Mouse (Mus musculus) E14TG2a.4 (cell line): ENCODE data around the gene Pik3cd.
"Not testable (repeated sequence)": the region's sequence is repeated elsewhere in the genome, so short reads cannot be mapped to it uniquely, and the experiment has no call there.

ENCODE experiments used
- H3K27me3 ChIP-seq: 2 replicates; pipeline ENCODE4 v1.6.1; 2014; ENCODE audit warnings: low read length, control low read depth; ENCODE audit not compliant: insufficient read depth
- H3K36me3 ChIP-seq: 2 replicates; pipeline ENCODE4 v1.6.1; 2014; ENCODE audit warnings: low read length, control low read depth; ENCODE audit not compliant: insufficient read depth
- H3K4me1 ChIP-seq: replicated peaks from 2 replicates; pipeline ENCODE4 v1.6.1; 2014; ENCODE audit warnings: low read depth, low read length, control low read depth
- H3K4me3 ChIP-seq: replicated peaks from 2 replicates; pipeline ENCODE4 v1.5.1; 2014; ENCODE audit warnings: mild to moderate bottlenecking, low read length
- H3K9me3 ChIP-seq: 2 replicates; pipeline ENCODE4 v1.6.1; 2014; ENCODE audit warnings: low read length, control low read depth
- CTCF ChIP-seq: conservative IDR thresholded peaks from 2 replicates; pipeline ENCODE4 v1.5.1; 2014; ENCODE audit warnings: low read length
- NANOG ChIP-seq: IDR thresholded peaks from 2 replicates; pipeline ENCODE4 v1.6.1; 2014; ENCODE audit warnings: borderline replicate concordance, low read length, mixed read lengths
- POU5F1 ChIP-seq: IDR thresholded peaks from 2 replicates; pipeline ENCODE4 v1.6.1; 2014; ENCODE audit warnings: low read length, borderline replicate concordance

Gene Pik3cd

GRCm38 (mm10) chr4:149621286-149621685, 81.1 kb downstream of the Pik3cd start:
- Histone ChIP-seq H3K36me3 (peaks cover 21% of the 10 kb centered on the region), H3K9me3 (no peaks in the 10 kb centered on the region), H3K4me3 (0 out of 2 replicates have a peak overlapping the region, but pooled peaks have one; percentile 29), H3K27me3 (no peaks in the 10 kb centered on the region), H3K4me1 (peaks cover 34% of the 10 kb centered on the region)
- TF ChIP-seq CTCF: no peak
- TF ChIP-seq POU5F1: no peak
- TF ChIP-seq NANOG: no peak

GRCm38 (mm10) chr4:149619988-149620387, 82.4 kb downstream of the Pik3cd start:
- H3K9me3 ChIP-seq: no peaks in the 10 kb centered on the region
- no peak overlapping the region for H3K4me3 ChIP-seq
- no peaks in the 10 kb centered on the region for H3K27me3 ChIP-seq
- H3K4me1 ChIP-seq: peaks cover 34% of the 10 kb centered on the region
- H3K36me3 ChIP-seq: peaks cover 27% of the 10 kb centered on the region
- TF ChIP-seq CTCF (no peak), POU5F1 (no peak), NANOG (no peak)

GRCm38 (mm10) chr4:149616999-149617398, 85.4 kb downstream of the Pik3cd start:
- not testable (repeated sequence) for H3K27me3 ChIP-seq, H3K4me3 ChIP-seq, H3K9me3 ChIP-seq
- H3K36me3 ChIP-seq: peaks cover 36% of the 10 kb centered on the region
- H3K4me1 ChIP-seq: peaks cover 32% of the 10 kb centered on the region

DNA sequence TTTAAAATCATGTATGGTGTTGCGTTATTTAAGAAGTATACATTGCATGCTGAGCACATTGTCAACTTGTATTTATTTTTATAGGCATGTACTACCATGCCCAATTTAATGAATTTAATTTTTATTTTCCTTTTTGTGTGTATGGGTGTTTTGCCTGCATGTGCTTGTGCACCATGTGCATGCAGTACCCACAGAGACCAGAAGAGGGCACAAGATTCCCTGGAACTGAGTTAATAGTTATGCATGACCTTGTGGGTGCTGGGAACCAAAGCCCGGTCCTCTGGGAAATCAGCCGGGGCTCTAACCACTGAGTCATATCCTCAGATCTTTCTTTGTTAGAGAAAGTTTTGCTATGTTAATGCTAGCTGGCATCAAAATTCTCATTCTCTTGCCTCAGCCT, 87.5 kb downstream of the Pik3cd start:
- TF ChIP-seq POU5F1 (no peak), CTCF (peak; percentile 69), NANOG (no peak)
- Histone ChIP-seq H3K4me3 (no peak overlapping the region), H3K9me3 (no peaks in the 10 kb centered on the region), H3K36me3 (peaks cover 36% of the 10 kb centered on the region), H3K4me1 (peaks cover 17% of the 10 kb centered on the region), H3K27me3 (no peaks in the 10 kb centered on the region)

GRCm38 (mm10) chr4:149613497-149613896, 88.9 kb downstream of the Pik3cd start:
- H3K27me3 ChIP-seq, H3K4me3 ChIP-seq, H3K9me3 ChIP-seq: not testable (repeated sequence)
- H3K4me1 ChIP-seq: peaks cover 21% of the 10 kb centered on the region
- peaks cover 29% of the 10 kb centered on the region for H3K36me3 ChIP-seq

GRCm38 (mm10) chr4:149611376-149612044, 90.9 kb downstream of the Pik3cd start:
- TF ChIP-seq CTCF (peak; percentile 82), NANOG (no peak)
- Histone ChIP-seq H3K27me3 (no peaks in the 10 kb centered on the region), H3K4me3 (no peak overlapping the region), H3K36me3 (peaks cover 16% of the 10 kb centered on the region), H3K4me1 (peaks cover 38% of the 10 kb centered on the region), H3K9me3 (no peaks in the 10 kb centered on the region)

DNA sequence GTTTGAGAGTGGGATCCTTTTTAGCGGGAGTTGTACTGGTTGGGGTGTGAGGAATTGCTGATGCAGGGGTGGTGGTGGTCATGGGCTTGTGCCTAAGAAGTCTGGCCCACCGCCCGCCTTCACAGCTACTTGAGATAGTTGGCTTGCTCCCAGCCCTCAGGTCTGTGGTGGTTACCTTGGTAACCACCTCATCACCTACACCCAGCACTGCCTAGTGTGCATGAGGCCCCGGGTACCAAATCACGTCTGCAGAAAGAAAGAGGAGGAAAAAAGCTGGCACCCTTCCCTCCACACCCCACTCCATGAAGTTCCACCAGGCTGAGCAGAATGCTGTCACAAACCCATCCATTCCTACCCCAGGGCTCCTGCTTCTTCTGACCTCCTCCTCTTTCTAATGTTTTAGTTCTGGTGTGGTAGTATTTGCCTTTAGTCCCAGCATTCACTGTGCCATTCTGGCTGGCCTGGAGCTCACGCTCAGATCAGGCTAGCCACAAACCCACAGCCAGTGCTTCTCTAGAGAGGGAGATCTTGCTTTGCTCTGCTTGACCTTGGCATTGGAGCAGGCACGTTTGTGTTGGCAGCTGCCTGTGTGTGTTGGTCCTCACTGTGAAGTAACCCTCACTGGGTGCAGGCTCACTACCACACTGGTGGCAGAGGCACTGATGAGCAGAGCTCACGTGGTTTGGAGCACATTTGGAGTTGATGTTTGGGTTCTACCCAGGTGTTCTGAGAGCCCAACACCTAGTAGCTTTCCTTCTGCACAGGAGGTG, 92.9 kb downstream of the Pik3cd start:
- TF ChIP-seq CTCF: no peak
- TF ChIP-seq POU5F1: no peak
- no peak for TF ChIP-seq NANOG
- Histone ChIP-seq H3K4me3 (no peak overlapping the region), H3K27me3 (no peaks in the 10 kb centered on the region), H3K9me3 (no peaks in the 10 kb centered on the region), H3K4me1 (peaks cover 53% of the 10 kb centered on the region), H3K36me3 (peaks cover 5% of the 10 kb centered on the region)

DNA sequence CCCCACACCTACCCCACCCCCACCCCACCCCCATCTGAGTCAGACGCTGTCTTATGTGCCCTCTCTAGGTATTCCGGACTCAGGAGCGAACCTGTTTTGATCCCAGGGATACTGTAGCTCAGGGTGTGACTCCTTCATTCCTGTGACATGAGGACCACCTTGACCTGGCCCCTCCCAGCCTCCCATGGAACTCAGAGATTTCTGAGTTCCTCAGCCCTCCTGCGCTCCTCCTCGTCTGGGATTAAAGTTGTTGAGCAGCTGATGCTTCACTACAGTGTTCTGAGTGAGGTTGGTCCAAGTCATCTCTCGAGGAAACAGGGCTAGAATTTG, 94.1 kb downstream of the Pik3cd start:
- Histone ChIP-seq H3K4me3 (no peak overlapping the region), H3K27me3 (no peaks in the 10 kb centered on the region), H3K9me3 (no peaks in the 10 kb centered on the region), H3K36me3 (no peaks in the 10 kb centered on the region), H3K4me1 (peaks cover 59% of the 10 kb centered on the region)
- TF ChIP-seq NANOG: no peak
- TF ChIP-seq CTCF: no peak
- no peak for TF ChIP-seq POU5F1

- peaks cover 65% of the 10 kb centered on the region for H3K4me1 ChIP-seq
- no peaks in the 10 kb centered on the region for H3K9me3 ChIP-seq
- no peaks in the 10 kb centered on the region for H3K36me3 ChIP-seq
Observed at GRCm38 (mm10) chr4:149607591-149608308, 94.6 kb downstream of the Pik3cd start.

More at GRCm38 (mm10) chr4:149607591-149608308, 94.6 kb downstream of the Pik3cd start:
- TF ChIP-seq CTCF: no peak
- TF ChIP-seq POU5F1: no peak
- no peak for TF ChIP-seq NANOG
- no peaks in the 10 kb centered on the region for H3K27me3 ChIP-seq
- peak overlapping the region; percentile 64 for H3K4me3 ChIP-seq
